Mouse (Mus musculus): ENCODE data around the gene Smim26. TPM values are rescaled to one million over a fixed set of nuclear protein-coding genes. Genes with fewer than 3 reads are reported as not detected.

The Smim26 gene
- total RNA-seq (2014; rRNA removed) (18.9 and 21.7 TPM in 2 replicates), polyA plus RNA-seq (2015; fragmentation: Nextera tagmentation; extraction: Ambion mirVana) (72.7 and 75.9 TPM in 2 replicates)

DNA sequence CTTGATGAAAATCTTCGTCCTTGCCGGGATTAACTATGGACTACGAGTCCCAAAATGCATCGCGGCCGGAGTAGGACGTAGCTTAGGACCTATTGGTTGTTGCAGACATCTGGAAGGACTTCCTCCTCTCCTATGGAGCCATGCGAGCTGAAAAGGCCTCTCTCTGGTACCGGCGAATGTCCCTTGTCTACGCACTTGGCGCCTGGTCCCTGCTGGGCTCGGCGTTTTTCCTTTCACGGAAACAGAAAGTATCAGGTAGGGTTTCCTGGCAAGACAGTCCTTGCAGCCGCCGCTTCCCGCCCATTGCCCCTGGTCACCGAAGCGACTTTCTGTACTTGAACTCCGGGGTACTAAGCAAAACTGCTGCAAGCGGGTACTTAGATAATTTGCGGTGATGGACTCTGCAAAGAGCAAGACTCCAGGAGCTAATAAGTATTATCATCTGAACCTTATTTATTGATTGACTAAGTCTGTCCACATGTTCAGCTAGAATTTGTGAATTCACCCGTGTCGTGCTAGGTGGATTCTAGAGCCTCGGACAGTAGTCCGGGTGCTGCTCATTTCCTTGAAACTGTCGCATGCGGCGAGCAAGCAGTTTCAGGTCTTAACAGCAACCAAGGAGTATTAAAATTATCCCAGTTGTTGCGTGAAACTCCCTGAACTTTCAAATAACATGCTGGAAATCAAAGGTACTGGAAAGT is at the start of gene Smim26:
TSS of gene Smim26 (plus strand) at position 104 of the 701 bp plus-strand sequence.
- peak within 1 kb of the TSS; percentile 58 for H3K9ac ChIP-seq (replicated peaks; ENCODE audit: low read length)
- H3K4me1 ChIP-seq (ENCODE audit: insufficient read depth, low read length), result no peaks in the 10 kb centered on the region
- H3K36me3 ChIP-seq (ENCODE audit: insufficient read depth, low read length), result no peaks in the 10 kb centered on the region; the same call in 1 of the 2 replicates
- H3K4me2 ChIP-seq (ENCODE audit: low read depth, low read length), result peak within 1 kb of the TSS; percentile 61
- DNase-seq (ENCODE audit: low spot score), result peak; percentile 91
- H3K27ac ChIP-seq, result peak within 1 kb of the TSS; percentile 62; the same call in 1 of the 2 replicates
- ATAC-seq, result peak; percentile 96
- TF ChIP-seq CTCF (IDR thresholded peaks at IDR 0.05; ENCODE audit: low read depth), result no peak
- no peaks in the 10 kb centered on the region for H3K27me3 ChIP-seq (ENCODE audit: insufficient read depth, low read length)
- peak within 1 kb of the TSS; percentile 68 for H3K4me3 ChIP-seq (ENCODE audit: low read length)
- WGBS, result 1% methylated on average over 31 of the region's 31 CpGs
- H3K9me3 ChIP-seq (ENCODE audit: low read length), result no peaks in the 10 kb centered on the region

GRCm38 (mm10) chr2:144544630-144545029 is 49.2 kb upstream of the Smim26 start:
- H3K4me1 ChIP-seq (ENCODE audit: insufficient read depth, low read length), result no peaks in the 10 kb centered on the region
- H3K4me3 ChIP-seq (ENCODE audit: low read length), result no peak overlapping the region
- H3K27ac ChIP-seq, result no peak overlapping the region
- H3K4me2 ChIP-seq (ENCODE audit: low read depth, low read length), result no peak overlapping the region
- WGBS, result 80% methylated on average over 6 of the region's 6 CpGs
- no peak for ATAC-seq
- peaks cover 35% of the 10 kb centered on the region for H3K36me3 ChIP-seq (ENCODE audit: insufficient read depth, low read length)
- no peak overlapping the region for H3K9ac ChIP-seq (replicated peaks; ENCODE audit: low read length)
- no peaks in the 10 kb centered on the region for H3K9me3 ChIP-seq (ENCODE audit: low read length)
- DNase-seq (ENCODE audit: low spot score), result no peak
- no peaks in the 10 kb centered on the region for H3K27me3 ChIP-seq (ENCODE audit: insufficient read depth, low read length)
- TF ChIP-seq CTCF (IDR thresholded peaks at IDR 0.05; ENCODE audit: low read depth), result no peak

GRCm38 (mm10) chr2:144545061-144545460 is 48.8 kb upstream of the Smim26 start:
- Histone ChIP-seq H3K36me3 (ENCODE audit: insufficient read depth, low read length) (peaks cover 31% of the 10 kb centered on the region), H3K9ac (replicated peaks; ENCODE audit: low read length) (no peak overlapping the region), H3K27me3 (ENCODE audit: insufficient read depth, low read length) (no peaks in the 10 kb centered on the region), H3K9me3 (ENCODE audit: low read length) (no peaks in the 10 kb centered on the region), H3K4me2 (ENCODE audit: low read depth, low read length) (no peak overlapping the region), H3K27ac (no peak overlapping the region), H3K4me3 (ENCODE audit: low read length) (no peak overlapping the region), H3K4me1 (ENCODE audit: insufficient read depth, low read length) (no peaks in the 10 kb centered on the region)
- ATAC-seq, result no peak
- 98% methylated on average over 2 of the region's 2 CpGs for WGBS
- DNase-seq (ENCODE audit: low spot score), result no peak
- no peak for TF ChIP-seq CTCF (IDR thresholded peaks at IDR 0.05; ENCODE audit: low read depth)

DNA sequence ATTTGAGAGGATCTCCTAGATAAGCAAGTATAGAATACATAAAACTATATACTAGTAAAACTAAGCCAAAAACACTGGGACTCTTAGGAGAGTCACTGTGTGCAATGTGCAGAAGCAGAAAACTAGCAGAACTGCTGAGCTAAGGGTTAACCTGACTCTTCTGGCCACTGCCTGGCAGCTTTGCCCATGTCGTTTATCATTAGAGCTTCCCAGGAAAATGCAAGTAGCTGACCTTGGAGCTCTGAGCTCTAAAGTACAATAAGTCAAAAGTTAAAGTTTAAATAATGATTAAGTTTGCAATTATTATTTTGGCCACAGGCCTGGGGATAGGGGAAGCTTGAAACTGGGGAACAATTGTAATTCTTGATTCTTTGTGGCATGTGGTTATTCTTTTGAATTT is 48.4 kb upstream of the Smim26 start:
- Histone ChIP-seq H3K9me3 (ENCODE audit: low read length) (no peaks in the 10 kb centered on the region), H3K9ac (replicated peaks; ENCODE audit: low read length) (no peak overlapping the region), H3K36me3 (ENCODE audit: insufficient read depth, low read length) (peaks cover 28% of the 10 kb centered on the region), H3K27ac (no peak overlapping the region), H3K27me3 (ENCODE audit: insufficient read depth, low read length) (no peaks in the 10 kb centered on the region), H3K4me2 (ENCODE audit: low read depth, low read length) (no peak overlapping the region), H3K4me3 (ENCODE audit: low read length) (no peak overlapping the region), H3K4me1 (ENCODE audit: insufficient read depth, low read length) (no peaks in the 10 kb centered on the region)
- TF ChIP-seq CTCF (IDR thresholded peaks at IDR 0.05; ENCODE audit: low read depth), result no peak
- WGBS, result 58% methylated on average over 1 of the region's 1 CpGs
- no peak for DNase-seq (ENCODE audit: low spot score)
- ATAC-seq, result no peak

GRCm38 (mm10) chr2:144547559-144547958 is 46.3 kb upstream of the Smim26 start:
- Histone ChIP-seq H3K9ac (replicated peaks; ENCODE audit: low read length) (no peak overlapping the region), H3K27ac (no peak overlapping the region), H3K27me3 (ENCODE audit: insufficient read depth, low read length) (no peaks in the 10 kb centered on the region), H3K4me1 (ENCODE audit: insufficient read depth, low read length) (no peaks in the 10 kb centered on the region), H3K36me3 (ENCODE audit: insufficient read depth, low read length) (peaks cover 28% of the 10 kb centered on the region), H3K9me3 (ENCODE audit: low read length) (no peaks in the 10 kb centered on the region), H3K4me2 (ENCODE audit: low read depth, low read length) (no peak overlapping the region), H3K4me3 (ENCODE audit: low read length) (no peak overlapping the region)
- TF ChIP-seq CTCF (IDR thresholded peaks at IDR 0.05; ENCODE audit: low read depth), result no peak
- 87% methylated on average over 4 of the region's 4 CpGs for WGBS
- DNase-seq (ENCODE audit: low spot score) (no peak), ATAC-seq (no peak)

DNA sequence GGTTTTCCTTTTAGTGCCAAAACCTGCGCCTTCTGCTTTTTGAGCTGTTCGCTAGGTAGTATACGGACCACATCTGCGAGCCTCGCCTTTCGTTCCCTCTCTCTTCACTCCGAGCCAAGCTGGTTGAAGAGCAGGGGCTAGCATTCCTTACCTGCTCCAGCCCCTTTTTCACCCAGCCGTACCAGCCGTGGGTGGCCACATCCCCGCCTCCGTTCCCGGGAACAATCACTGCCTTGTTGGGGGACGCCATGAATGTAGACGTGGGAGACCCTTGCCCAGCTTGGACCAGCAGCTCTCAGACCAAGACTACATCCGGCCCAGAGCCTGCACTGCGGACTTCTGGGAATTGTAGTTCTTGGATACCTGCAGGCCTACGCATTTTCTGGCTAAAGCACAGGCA is 43.3 kb upstream of the Smim26 start, which contains the start of gene Rbbp9:
TSS of gene Rbbp9 (minus strand) at position 341 of the 400 bp plus-strand sequence.
- H3K4me1 ChIP-seq (ENCODE audit: insufficient read depth, low read length), result no peaks in the 10 kb centered on the region; the same call in 1 of the 2 replicates
- peak within 1 kb of the TSS; percentile 58 for H3K4me3 ChIP-seq (ENCODE audit: low read length)
- no peak for TF ChIP-seq CTCF (IDR thresholded peaks at IDR 0.05; ENCODE audit: low read depth)
- ATAC-seq, result peak; percentile 96
- H3K27me3 ChIP-seq (ENCODE audit: insufficient read depth, low read length), result no peaks in the 10 kb centered on the region
- H3K36me3 ChIP-seq (ENCODE audit: insufficient read depth, low read length), result peaks cover 18% of the 10 kb centered on the region
- DNase-seq (ENCODE audit: low spot score), result peak; percentile 91
- H3K4me2 ChIP-seq (ENCODE audit: low read depth, low read length), result peak within 1 kb of the TSS; percentile 67
- peak within 1 kb of the TSS; percentile 80 for H3K27ac ChIP-seq
- under 1% methylated on average over 17 of the region's 17 CpGs for WGBS
- peak within 1 kb of the TSS; percentile 74 for H3K9ac ChIP-seq (replicated peaks; ENCODE audit: low read length)
- H3K9me3 ChIP-seq (ENCODE audit: low read length), result no peaks in the 10 kb centered on the region

DNA sequence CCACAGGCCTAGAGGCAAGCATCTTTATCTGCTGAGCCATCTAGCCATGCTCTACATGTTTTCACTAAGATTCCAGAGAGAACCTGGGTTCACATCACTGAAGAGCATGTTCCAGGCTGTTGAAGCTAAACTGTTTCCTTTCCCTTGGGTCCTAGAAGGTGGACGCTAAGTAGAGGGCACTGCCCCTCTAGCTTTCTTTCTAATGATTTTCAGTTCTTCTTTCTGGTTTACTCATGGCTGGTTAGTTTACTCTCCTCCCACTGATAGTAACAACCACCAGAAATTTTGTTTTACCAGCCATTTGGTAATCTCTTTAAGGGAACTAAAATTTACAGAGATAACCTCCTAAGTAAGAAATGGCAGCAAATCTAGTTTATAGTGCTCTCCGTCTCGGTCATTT is 39.9 kb upstream of the Smim26 start:
- no peak overlapping the region for H3K4me3 ChIP-seq (ENCODE audit: low read length)
- no peaks in the 10 kb centered on the region for H3K36me3 ChIP-seq (ENCODE audit: insufficient read depth, low read length)
- H3K4me1 ChIP-seq (ENCODE audit: insufficient read depth, low read length), result peaks cover 6% of the 10 kb centered on the region
- no peak overlapping the region for H3K4me2 ChIP-seq (ENCODE audit: low read depth, low read length)
- WGBS, result 94% methylated on average over 3 of the region's 3 CpGs
- no peaks in the 10 kb centered on the region for H3K27me3 ChIP-seq (ENCODE audit: insufficient read depth, low read length)
- no peaks in the 10 kb centered on the region for H3K9me3 ChIP-seq (ENCODE audit: low read length)
- DNase-seq (ENCODE audit: low spot score) (no peak), ATAC-seq (no peak)
- H3K27ac ChIP-seq, result no peak overlapping the region
- TF ChIP-seq CTCF (IDR thresholded peaks at IDR 0.05; ENCODE audit: low read depth), result no peak
- no peak overlapping the region for H3K9ac ChIP-seq (replicated peaks; ENCODE audit: low read length)

Data from hindbrain, postnatal 0 days (tissue).